Mouse (Mus musculus) inflammation-experienced regulatory T-cells, adult 6 months (primary cell): ENCODE results near the gene Nup62. TPM values are rescaled to one million over a fixed set of nuclear protein-coding genes. Genes with fewer than 3 reads are reported as not detected.
A peak's percentile ranks its signal among the peaks of the same experiment; 100 is the strongest.

Experiments used
- ATAC-seq: one replicate; pipeline ENCODE4 v1.8.0; 2017
- polyA plus RNA-seq, 3 experiments: library from polyadenylated mRNA; unstranded; fragments of 100-300 nt; shearing (Covaris generic); gene quantifications; one replicate each; pipeline ENCODE4 v1.2.1; 2017

The Nup62 gene
- 10 to 100 TPM; 30.8 to 60.2 (median 32.2) TPM for polyA plus RNA-seq

DNA sequence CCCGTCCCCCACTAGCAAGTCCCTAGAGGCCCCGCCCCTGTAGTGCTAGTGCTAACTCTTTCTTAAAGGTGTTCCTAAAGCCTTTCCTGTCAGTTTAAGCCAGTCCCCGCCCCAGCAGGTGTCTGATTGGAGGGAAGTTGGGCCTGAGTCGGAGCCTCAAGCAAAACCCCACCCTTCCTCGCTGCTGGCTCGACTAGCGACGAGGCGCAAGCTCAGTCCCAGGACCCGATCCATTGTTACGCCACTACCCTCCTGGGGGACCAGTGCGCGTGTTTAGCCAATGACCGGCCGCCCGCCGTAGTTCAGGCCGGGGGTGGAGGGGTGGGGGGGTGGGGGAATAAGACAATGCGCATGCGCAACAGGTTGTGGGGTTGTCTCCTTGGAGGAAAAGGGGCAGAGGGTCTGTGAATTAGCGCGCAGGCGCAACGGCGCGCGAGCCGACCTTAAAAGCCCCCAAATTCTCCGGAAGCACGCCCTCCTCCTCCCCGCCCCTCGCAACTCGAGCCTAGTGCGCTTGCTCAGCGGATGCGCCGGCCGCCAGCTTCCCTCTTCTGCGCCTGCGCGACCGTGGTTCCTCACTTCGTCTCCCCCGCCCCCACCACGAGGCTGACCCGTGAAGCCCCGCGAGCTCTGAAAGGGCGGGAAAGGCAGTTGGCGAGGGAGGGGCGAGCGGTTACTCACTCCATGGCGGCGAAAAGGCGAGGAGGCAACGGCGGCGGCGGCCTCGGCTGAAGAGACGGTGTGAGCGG, at the start of gene Nup62, which contains the start of gene Il4i1:
Gene Nup62, plus strand, starts transcription at position 368 of the 749 bp plus-strand sequence.
Gene Il4i1, plus strand, starts transcription at position 667 of the 749 bp plus-strand sequence.
- ATAC-seq = peak; percentile 93

DNA sequence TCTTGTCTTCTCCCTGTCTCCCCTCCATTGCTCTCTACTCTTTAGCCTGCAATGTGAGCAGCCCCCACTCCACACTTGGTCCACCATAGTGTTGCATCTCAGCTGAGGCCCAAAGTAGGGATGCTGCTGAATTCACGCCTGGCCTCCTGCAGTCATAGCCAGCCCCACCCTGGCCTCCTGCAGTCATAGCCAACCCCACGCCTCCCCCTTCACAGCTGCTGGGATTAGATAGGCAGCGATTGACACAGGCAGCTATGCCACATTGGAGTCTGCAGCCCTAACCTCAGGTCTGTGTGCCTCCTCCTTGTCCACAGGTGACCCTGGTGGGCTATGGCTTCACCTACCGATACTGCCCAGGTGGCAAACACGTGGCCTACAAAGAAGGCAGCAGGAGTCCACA, 47.8 kb upstream of the Nup62 start:
- no peak for ATAC-seq

- no peak for ATAC-seq
These were observed 45.8 kb upstream of the Nup62 start for GRCm38 (mm10) chr7:44770046-44770578.

- ATAC-seq = peak; percentile 96
These were observed 43.2 kb upstream of the Nup62 start for GRCm38 (mm10) chr7:44772591-44773204.

- ATAC-seq = no peak
These were observed 38.9 kb upstream of the Nup62 start for GRCm38 (mm10) chr7:44776849-44777498.

GRCm38 (mm10) chr7:44780101-44780500, 35.8 kb upstream of the Nup62 start:
- ATAC-seq = no peak

DNA sequence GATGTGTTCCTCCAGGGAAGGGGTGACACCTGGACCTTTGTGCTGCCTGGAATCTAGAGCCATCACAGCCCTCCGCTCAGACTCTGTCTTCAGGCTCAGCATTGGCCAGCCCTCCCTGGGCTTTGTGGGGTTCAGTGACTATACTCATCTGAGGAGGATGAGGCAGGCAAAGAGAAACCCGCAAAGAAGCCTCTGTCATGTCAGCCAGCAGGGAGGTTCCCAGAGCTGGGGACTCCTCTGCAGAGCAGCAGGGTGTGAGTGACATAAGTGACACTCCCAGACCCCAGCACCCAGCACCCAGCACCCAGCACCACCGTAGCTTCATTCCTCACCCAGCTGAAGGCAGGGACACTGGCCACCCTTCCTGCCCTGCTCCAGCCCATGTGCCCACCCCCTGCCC, 26.4 kb upstream of the Nup62 start:
- no peak for ATAC-seq

GRCm38 (mm10) chr7:44790066-44790465, 25.8 kb upstream of the Nup62 start:
- no peak for ATAC-seq

DNA sequence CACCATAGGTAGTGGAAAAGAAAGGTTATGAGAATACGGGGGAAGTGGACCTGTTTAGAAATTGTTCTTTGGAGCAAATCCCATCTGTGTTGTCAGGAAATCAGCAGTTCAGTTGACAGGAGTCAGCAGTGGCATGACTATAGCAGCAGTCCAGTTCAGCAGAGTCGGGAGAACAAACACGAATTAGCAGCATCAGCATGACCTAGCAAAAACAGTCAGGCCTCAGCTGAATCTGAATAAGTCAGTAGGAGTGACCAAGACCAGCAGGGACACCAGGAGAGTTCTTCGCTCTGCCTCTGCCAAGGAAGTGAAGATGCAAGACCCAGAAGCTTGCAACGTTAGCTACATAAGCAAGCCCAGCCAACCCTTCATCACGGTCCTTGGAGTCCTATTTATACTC, 23.1 kb upstream of the Nup62 start:
- no peak for ATAC-seq

DNA sequence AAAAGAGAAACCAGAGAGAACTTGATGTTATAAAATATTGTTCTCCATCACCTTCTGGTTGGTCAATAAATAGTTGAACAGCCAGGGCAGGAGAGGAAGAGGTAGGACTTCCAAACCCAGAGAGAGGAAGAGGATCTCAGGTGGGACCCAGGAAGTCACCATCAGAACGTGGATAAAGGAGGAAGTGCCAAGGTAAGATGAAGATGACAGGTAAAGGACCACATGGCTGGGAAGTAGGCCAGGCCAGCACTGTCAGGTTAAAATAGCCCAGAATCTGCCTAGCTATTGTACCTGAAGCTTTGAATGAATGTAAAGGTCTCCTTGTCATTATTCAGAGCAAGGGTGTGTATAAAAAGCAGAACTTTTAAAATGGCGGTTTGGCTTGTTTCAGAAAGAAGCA, 7.0 kb upstream of the Nup62 start:
- ATAC-seq = no peak

DNA sequence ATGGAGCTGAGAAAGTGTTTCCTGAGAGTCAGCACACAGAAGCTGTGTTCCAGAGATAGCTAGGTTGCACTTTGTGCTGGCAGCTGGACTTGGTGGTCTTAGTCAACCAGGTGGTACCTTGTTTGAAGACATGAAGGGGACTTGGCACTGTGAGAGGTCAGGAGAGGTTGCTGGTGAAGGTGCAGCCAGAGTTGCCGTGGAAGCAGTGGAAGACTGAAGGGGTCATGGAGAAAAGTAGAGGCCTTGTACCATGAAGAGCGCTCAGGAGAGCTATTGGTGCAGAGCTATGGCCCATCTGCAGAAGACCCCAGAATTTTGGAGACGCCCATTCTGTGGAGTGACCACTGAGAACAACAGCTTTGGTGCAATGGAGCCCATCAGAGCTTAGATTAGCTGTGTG, 6.4 kb upstream of the Nup62 start:
- no peak for ATAC-seq

GRCm38 (mm10) chr7:44810365-44810764, 5.5 kb upstream of the Nup62 start:
- ATAC-seq = no peak

DNA sequence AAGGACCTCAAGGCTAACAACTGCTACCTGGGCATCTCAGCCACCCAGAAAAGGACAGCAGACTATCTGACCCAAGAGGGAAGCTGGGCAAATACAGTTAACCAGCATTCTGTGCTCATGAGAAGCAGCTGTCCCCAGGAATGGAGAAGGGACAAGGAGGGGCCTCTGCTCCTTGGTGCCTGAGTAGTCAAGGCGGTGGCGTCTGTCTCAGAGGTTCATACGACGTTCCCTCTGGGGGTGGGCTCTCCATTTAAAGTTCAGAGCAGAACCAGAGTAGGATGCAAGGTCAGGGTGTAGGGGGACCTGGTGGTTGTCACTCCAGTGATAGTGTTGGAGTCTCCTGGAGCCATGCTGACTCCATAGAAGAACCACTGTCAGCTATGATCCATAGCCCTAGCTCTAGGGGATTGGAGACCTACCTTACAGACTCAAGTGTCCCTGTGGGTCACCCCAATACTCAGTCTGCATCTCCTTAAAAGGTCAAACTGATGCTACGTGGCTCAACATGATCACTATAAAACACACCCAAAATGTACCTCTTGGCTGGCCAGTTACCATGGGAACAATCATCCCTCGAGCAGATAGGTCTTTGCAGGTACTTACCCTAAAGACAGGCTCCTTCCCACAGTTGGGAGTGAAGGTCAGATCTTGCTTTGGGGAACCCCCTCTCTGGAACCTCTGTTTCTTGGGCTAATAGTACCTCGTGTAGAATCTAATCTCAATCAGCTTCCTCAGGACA, 4.9 kb upstream of the Nup62 start:
- no peak for ATAC-seq

DNA sequence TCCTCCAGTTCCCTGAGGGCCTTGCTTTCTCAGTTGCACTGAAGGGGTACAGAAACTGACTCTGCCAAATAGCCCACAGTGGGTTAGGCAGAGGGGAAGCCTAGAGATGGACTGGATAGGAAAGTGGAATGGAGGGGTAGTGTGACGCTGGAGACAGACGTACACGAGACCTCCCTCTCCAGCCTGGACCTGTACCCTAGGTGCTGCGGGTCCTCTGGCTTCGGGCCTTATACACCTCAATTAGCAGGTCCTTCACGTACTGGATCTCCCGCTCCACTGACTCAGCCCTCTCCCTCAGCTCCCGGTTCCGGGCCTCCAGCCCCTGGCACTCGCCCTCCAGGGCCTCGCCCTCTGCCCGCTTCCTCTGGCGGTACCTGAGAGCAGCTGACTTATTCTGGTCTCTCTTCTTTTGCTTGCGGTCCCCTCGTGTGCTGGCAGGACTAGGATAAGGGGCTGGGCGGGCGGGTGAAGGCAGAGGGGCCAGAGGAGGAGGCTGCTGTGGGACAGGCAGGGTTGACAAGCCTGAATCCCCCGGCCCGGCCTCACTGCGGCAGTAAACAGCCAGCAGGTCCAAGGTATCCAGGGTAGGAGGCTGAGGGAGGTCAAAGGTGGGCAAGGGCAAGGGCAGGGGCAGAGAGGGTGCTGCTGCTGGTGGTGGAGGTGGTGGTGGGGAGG, 3.1 kb upstream of the Nup62 start:
- ATAC-seq = no peak

GRCm38 (mm10) chr7:44813985-44814384, 1.9 kb upstream of the Nup62 start:
- ATAC-seq = no peak

DNA sequence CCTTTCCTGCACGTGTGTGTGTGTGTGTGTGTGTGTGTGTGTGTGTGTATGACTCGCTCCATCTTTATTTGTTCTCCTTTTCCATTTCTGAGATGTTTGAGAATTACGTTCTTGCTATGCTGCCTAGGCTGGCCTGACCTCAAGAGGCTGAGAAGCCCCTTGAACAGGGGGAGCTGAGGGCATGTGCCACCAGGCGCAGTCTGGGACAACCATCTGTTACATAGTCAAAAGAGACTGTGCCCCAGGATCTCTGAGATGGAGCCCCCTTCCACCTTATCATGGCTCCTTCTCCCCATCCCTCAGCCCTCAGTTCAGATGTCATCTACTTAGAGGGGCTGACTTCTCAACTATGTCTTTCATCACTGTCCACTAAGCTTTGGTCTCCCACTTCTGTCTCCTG, 1.5 kb upstream of the Nup62 start:
- no peak for ATAC-seq

GRCm38 (mm10) chr7:44814952-44815553, 835 bp upstream of the Nup62 start:
- no peak for ATAC-seq

- ATAC-seq = no peak
These were observed 658 bp downstream of the Nup62 start, which contains the start of gene Atf5 for GRCm38 (mm10) chr7:44816470-44817021. Atf5 (minus strand) TSS chr7:44816658.

GRCm38 (mm10) chr7:44817441-44817840, 1.6 kb downstream of the Nup62 start:
- ATAC-seq = no peak

DNA sequence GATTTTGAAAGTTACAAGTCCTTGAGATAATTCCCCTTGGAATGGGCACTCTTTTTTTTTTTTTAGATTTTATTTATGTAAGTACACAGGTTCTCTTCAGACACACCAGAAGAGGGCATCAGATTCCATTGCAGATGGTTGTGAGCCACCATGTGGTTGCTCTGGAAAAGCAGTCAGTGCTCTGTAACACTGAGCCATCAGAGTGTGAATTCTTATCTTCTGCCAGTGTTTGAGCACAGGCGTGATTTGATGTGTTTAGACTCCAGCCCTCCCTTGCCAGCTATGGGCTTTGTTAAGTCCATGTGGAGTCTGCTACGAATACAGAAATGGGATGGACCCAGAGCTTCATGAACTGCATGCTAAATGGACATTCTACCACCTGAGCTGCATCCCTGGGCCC, 2.3 kb downstream of the Nup62 start:
- no peak for ATAC-seq

DNA sequence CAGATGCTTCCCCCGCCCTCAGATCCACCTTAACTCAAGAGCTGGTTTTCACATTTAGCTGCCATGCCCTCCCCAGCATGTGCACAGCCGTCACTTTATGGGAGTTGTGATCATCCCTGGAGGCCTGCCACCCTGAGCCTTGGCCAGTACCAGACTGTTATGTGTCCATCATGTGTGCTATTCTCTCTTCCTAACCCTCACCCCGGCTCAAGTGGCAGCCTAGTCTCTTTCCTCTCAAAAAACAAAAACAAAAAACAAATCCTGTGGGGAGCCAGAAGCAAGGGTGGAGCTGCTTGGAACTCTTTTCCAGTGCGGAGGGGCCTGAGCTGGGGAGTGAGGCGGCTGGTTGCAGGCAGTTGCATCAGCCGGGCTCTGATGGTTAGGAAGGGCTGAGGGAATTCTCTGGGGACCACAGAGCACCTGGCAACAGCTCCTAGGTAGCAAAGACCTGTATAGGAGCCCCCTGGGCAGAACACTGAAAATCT, 2.9 kb downstream of the Nup62 start:
- no peak for ATAC-seq
